Mouse (Mus musculus) lung, postnatal 10 days (tissue): ENCODE data around the gene Kntc1.

ENCODE experiments used
- DNase-seq: peaks from one replicate; pipeline ENCODE4 v3.0.0; 2021

Kntc1 gene

GRCm38 (mm10) chr5:123816891-123817290, 67.4 kb downstream of the Kntc1 start:
- no peak for DNase-seq

- no peak for DNase-seq
Measured at GRCm38 (mm10) chr5:123818941-123819577, 69.5 kb downstream of the Kntc1 start.

- peak; percentile 18 for DNase-seq
Measured at GRCm38 (mm10) chr5:123820501-123821263, 71.2 kb downstream of the Kntc1 start.

GRCm38 (mm10) chr5:123821264-123821571, 71.7 kb downstream of the Kntc1 start:
- DNase-seq: no peak

- no peak for DNase-seq
Measured at GRCm38 (mm10) chr5:123822706-123823105, 73.2 kb downstream of the Kntc1 start.

GRCm38 (mm10) chr5:123827659-123828091, 78.2 kb downstream of the Kntc1 start:
- DNase-seq: peak; percentile 62

- DNase-seq: no peak
Measured at GRCm38 (mm10) chr5:123832309-123832708, 82.8 kb downstream of the Kntc1 start.

- no peak for DNase-seq
Measured at GRCm38 (mm10) chr5:123834836-123835235, 85.3 kb downstream of the Kntc1 start.

- DNase-seq: no peak
Measured at GRCm38 (mm10) chr5:123837371-123837770, 87.9 kb downstream of the Kntc1 start.

- DNase-seq: no peak
Measured at GRCm38 (mm10) chr5:123842221-123842934, 92.9 kb downstream of the Kntc1 start.

GRCm38 (mm10) chr5:123842935-123843282, 93.4 kb downstream of the Kntc1 start:
- no peak for DNase-seq

- DNase-seq: no peak
Measured at GRCm38 (mm10) chr5:123843816-123844215, 94.3 kb downstream of the Kntc1 start.

- no peak for DNase-seq
Measured at GRCm38 (mm10) chr5:123844316-123844715, 94.8 kb downstream of the Kntc1 start.

GRCm38 (mm10) chr5:123851398-123851797, 101.9 kb downstream of the Kntc1 start:
- DNase-seq: peak; percentile 16

GRCm38 (mm10) chr5:123853877-123854504, 104.5 kb downstream of the Kntc1 start:
- no peak for DNase-seq

- no peak for DNase-seq
Measured at GRCm38 (mm10) chr5:123854511-123854910, 105.0 kb downstream of the Kntc1 start.

GRCm38 (mm10) chr5:123858798-123859197, 109.3 kb downstream of the Kntc1 start:
- DNase-seq: no peak

- DNase-seq: no peak
Measured at GRCm38 (mm10) chr5:123862374-123863350, 113.1 kb downstream of the Kntc1 start.

GRCm38 (mm10) chr5:123863934-123864333, 114.4 kb downstream of the Kntc1 start:
- DNase-seq: no peak

GRCm38 (mm10) chr5:123865365-123865764, 115.8 kb downstream of the Kntc1 start, which contains the start of gene Hcar2:
Gene Hcar2 (minus strand): TSS chr5:123865499.
- DNase-seq: no peak

- no peak for DNase-seq
Measured at GRCm38 (mm10) chr5:123866457-123866856, 116.9 kb downstream of the Kntc1 start.

GRCm38 (mm10) chr5:123869615-123870014, 120.1 kb downstream of the Kntc1 start:
- DNase-seq: no peak
